12 mouse cellular contexts compared by ENCODE assay signal in the genomic region with DNA sequence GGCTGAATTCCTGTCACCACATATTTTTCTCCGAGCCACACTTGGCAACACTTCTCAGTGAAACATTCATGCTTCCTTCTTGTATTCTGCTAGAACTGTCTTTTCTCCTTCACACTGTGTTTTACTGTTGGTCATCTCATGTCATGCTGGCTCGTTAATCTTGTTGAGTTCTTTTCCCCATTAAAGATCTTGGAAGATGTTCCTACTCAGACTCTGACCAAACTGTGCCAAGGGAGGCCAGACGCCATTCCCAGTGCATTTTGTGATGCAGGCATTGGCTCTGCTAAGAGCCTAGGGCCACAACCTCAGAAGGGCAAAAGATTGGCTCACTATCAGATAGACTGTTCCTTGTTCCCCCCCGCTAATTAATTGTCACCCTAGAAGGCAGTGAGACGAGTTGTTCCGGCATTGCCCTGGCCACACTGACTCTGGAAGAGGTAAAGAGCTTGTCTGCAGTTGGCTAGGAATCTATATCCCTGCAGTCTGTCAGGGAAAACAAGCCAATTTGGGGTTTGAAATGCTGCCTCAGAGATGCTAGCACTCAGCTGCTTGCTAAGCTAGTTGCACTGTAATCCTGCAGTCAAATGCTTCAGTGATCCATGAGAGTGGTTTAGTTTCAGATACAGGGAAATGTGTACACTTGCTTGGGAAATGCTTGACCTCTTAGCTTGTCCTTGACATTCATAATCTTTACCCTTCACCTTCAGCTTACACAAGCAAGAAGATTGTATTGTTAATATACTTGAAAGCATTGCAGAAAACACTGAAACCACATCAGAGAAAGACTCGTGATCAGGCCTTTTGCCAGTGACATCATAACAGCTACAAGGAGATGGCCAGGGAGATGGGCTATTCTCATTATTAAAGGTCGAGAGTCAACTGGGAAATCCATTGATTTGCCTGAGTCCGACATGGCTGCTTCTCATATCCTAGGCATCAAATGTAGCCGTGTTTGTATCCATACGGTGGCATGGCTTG.
A peak's percentile ranks its signal among the peaks of the same experiment; 100 is the strongest.
DNase-seq lines count a peak whose midpoint lies in the region; ATAC-seq and TF ChIP-seq lines count a peak whose summit lies in the region.
"Had no signal": no experiment of that assay in that cellular context is flagged by ENCODE, and none has a peak within 500 bp of the region (broad histone marks: within the 10 kb centered on the region; RNA-seq: fewer than 3 reads in every experiment).

No protein-coding gene starts in this region.

- ATAC-seq in heart, embryonic 15.5 days (replicated peaks; ENCODE audit: insufficient number of reproducible peaks, insufficient read depth, low FRiP score, low read depth), result no peak
- no peak for ATAC-seq in midbrain, embryonic 11.5 days (ENCODE audit: low FRiP score)
- ATAC-seq in midbrain, embryonic 16.5 days, result no peak
- ATAC-seq in neural tube, embryonic 14.5 days (ENCODE audit: low read depth), result peak; percentile 53; the same call in 1 of the 2 replicates

- WGBS in heart, embryonic 15.5 days, result 62% methylated on average over 11 of the region's 11 CpGs
- 70% methylated on average over 11 of the region's 11 CpGs for WGBS in heart, adult 2 months
- WGBS in midbrain, embryonic 11.5 days, result 86% methylated on average over 11 of the region's 11 CpGs
- WGBS in midbrain, embryonic 16.5 days, result 77% methylated on average over 11 of the region's 11 CpGs
- 75% methylated on average over 11 of the region's 11 CpGs for WGBS in neural tube, embryonic 14.5 days

- TF ChIP-seq EP300 in heart, adult 2 months (IDR thresholded peaks at IDR 0.05; ENCODE audit: insufficient read depth, low read depth, low read length), result no peak

- no peak for TF ChIP-seq CTCF in heart, adult 2 months (IDR thresholded peaks at IDR 0.05)

- intact Hi-C loops in heart, adult 2 months (cut with DNase I), result no loop called here

- TF ChIP-seq POLR2A in heart, adult 2 months (IDR thresholded peaks at IDR 0.05; ENCODE audit: insufficient read depth, low read depth, low read length), result no peak

- DNase-seq in heart, adult 2 months, result no peak
- DNase-seq in midbrain, embryonic 11.5 days (ENCODE audit: low spot score, missing footprints), result peak; percentile 56
- peak; percentile 65 to 81 for DNase-seq in cerebellum, postnatal 14 days
- no peak for DNase-seq in ovary, postnatal 36 days (ENCODE audit: low spot score)
- no peak for DNase-seq in embryo, embryonic 9.5 days (ENCODE audit: extremely low spot score)
- DNase-seq: adrenal gland, postnatal 10 days; right cerebral cortex, postnatal 25 days; thymus, postnatal 14 days had no signal

- H3K27me3 ChIP-seq in heart, embryonic 15.5 days, result no peaks in the 10 kb centered on the region
- no peaks in the 10 kb centered on the region for H3K27me3 ChIP-seq in heart, adult 2 months (ENCODE audit: control insufficient read depth, insufficient read depth, low read length)
- no peaks in the 10 kb centered on the region for H3K27me3 ChIP-seq in midbrain, embryonic 11.5 days (ENCODE audit: control insufficient read depth, insufficient read depth, low read length)
- no peaks in the 10 kb centered on the region for H3K27me3 ChIP-seq in midbrain, embryonic 16.5 days (ENCODE audit: control insufficient read depth, insufficient read depth, low read depth, low read length)
- H3K27me3 ChIP-seq in neural tube, embryonic 14.5 days (ENCODE audit: control insufficient read depth, insufficient read depth, low read length), result no peaks in the 10 kb centered on the region
- H3K27me3 ChIP-seq: embryonic facial prominence, embryonic 15.5 days had no signal

- H3K4me3 ChIP-seq in heart, embryonic 15.5 days, result no peak overlapping the region
- H3K4me3 ChIP-seq in heart, adult 2 months, result no peak overlapping the region
- H3K4me3 ChIP-seq in midbrain, embryonic 11.5 days (ENCODE audit: low read depth, low read length), result no peak overlapping the region
- H3K4me3 ChIP-seq in midbrain, embryonic 16.5 days (ENCODE audit: low read depth, low read length), result no peak overlapping the region
- H3K4me3 ChIP-seq in neural tube, embryonic 14.5 days (ENCODE audit: low read depth, low read length), result no peak overlapping the region
- H3K4me3 ChIP-seq: embryonic facial prominence, embryonic 15.5 days had no signal

- H3K27ac ChIP-seq in heart, embryonic 15.5 days, result peak overlapping the region; percentile 24
- no peak overlapping the region; the same call in 1 of the 2 replicates for H3K27ac ChIP-seq in heart, adult 2 months
- no peak overlapping the region; the same call in 1 of the 2 replicates for H3K27ac ChIP-seq in midbrain, embryonic 11.5 days (ENCODE audit: low read depth, low read length)
- H3K27ac ChIP-seq in midbrain, embryonic 16.5 days (ENCODE audit: low read length), result no peak overlapping the region
- H3K27ac ChIP-seq in neural tube, embryonic 14.5 days (ENCODE audit: low read depth, low read length), result peak overlapping the region; percentile 22; the same call in 1 of the 2 replicates
- H3K27ac ChIP-seq: embryonic facial prominence, embryonic 15.5 days had no signal

- H3K9ac ChIP-seq in heart, embryonic 15.5 days, result no peak overlapping the region
- H3K9ac ChIP-seq in heart, adult 2 months (ENCODE audit: low read depth, low read length), result no peak overlapping the region
- no peak overlapping the region for H3K9ac ChIP-seq in midbrain, embryonic 11.5 days (ENCODE audit: low read length)
- no peak overlapping the region for H3K9ac ChIP-seq in midbrain, embryonic 16.5 days (ENCODE audit: low read depth, low read length)
- H3K9ac ChIP-seq in neural tube, embryonic 14.5 days (replicated peaks; ENCODE audit: low read depth, low read length), result no peak overlapping the region
- H3K9ac ChIP-seq: embryonic facial prominence, embryonic 15.5 days had no signal

- no peaks in the 10 kb centered on the region for H3K36me3 ChIP-seq in heart, embryonic 15.5 days
- H3K36me3 ChIP-seq in heart, adult 2 months (ENCODE audit: control insufficient read depth, insufficient read depth, low read length), result peaks cover 10% of the 10 kb centered on the region
- H3K36me3 ChIP-seq in midbrain, embryonic 11.5 days (ENCODE audit: control insufficient read depth, insufficient read depth, low read length), result no peaks in the 10 kb centered on the region
- H3K36me3 ChIP-seq in midbrain, embryonic 16.5 days (ENCODE audit: control insufficient read depth, insufficient read depth, low read length), result no peaks in the 10 kb centered on the region
- H3K36me3 ChIP-seq in neural tube, embryonic 14.5 days (ENCODE audit: control insufficient read depth, insufficient read depth, low read length), result no peaks in the 10 kb centered on the region
- H3K36me3 ChIP-seq: embryonic facial prominence, embryonic 15.5 days had no signal

- H3K4me1 ChIP-seq in heart, embryonic 15.5 days (replicated peaks), result peaks cover 40% of the 10 kb centered on the region
- peaks cover 25% of the 10 kb centered on the region for H3K4me1 ChIP-seq in heart, adult 2 months (ENCODE audit: control insufficient read depth, insufficient read depth, low read length)
- no peaks in the 10 kb centered on the region for H3K4me1 ChIP-seq in midbrain, embryonic 11.5 days (ENCODE audit: control insufficient read depth, insufficient read depth, low read length)
- peaks cover 15% of the 10 kb centered on the region for H3K4me1 ChIP-seq in midbrain, embryonic 16.5 days (ENCODE audit: control insufficient read depth, insufficient read depth, low read length)
- peaks cover 13% of the 10 kb centered on the region; the same call in 1 of the 2 replicates for H3K4me1 ChIP-seq in neural tube, embryonic 14.5 days (ENCODE audit: control insufficient read depth, insufficient read depth, low read length)

- H3K4me2 ChIP-seq in heart, embryonic 15.5 days, result no peak overlapping the region
- H3K4me2 ChIP-seq in midbrain, embryonic 11.5 days, result no peak overlapping the region
- H3K4me2 ChIP-seq in midbrain, embryonic 16.5 days (ENCODE audit: low read length), result no peak overlapping the region
- no peak overlapping the region for H3K4me2 ChIP-seq in neural tube, embryonic 14.5 days (ENCODE audit: low read depth, low read length)
- H3K4me2 ChIP-seq: embryonic facial prominence, embryonic 15.5 days had no signal

- peaks cover 1% of the 10 kb centered on the region; the same call in 1 of the 2 replicates for H3K79me2 ChIP-seq in heart, adult 2 months (replicated peaks; ENCODE audit: control insufficient read depth, insufficient read depth, low read length)

- no peaks in the 10 kb centered on the region for H3K9me3 ChIP-seq in heart, embryonic 15.5 days (replicated peaks)
- no peaks in the 10 kb centered on the region for H3K9me3 ChIP-seq in midbrain, embryonic 11.5 days (ENCODE audit: control insufficient read depth, low read length)
- H3K9me3 ChIP-seq in midbrain, embryonic 16.5 days (replicated peaks; ENCODE audit: control insufficient read depth, low read length, poor library complexity, severe bottlenecking), result no peaks in the 10 kb centered on the region
- no peaks in the 10 kb centered on the region for H3K9me3 ChIP-seq in neural tube, embryonic 14.5 days (ENCODE audit: control insufficient read depth, low read length)
- H3K9me3 ChIP-seq: embryonic facial prominence, embryonic 15.5 days had no signal

Comparison
In these comparisons a context has a peak if more than half of its experiments do, and no peak if none do; other contexts are left out.
1. H3K27ac ChIP-seq: peak in heart, embryonic 15.5 days (single experiment) and neural tube, embryonic 14.5 days (single experiment); none in heart, adult 2 months (single experiment), midbrain, embryonic 11.5 days (single experiment) and midbrain, embryonic 16.5 days (single experiment).
2. DNase-seq: peak in midbrain, embryonic 11.5 days (single experiment) and cerebellum, postnatal 14 days (2 of 2); none in heart, adult 2 months (0 of 2), ovary, postnatal 36 days (single experiment) and embryo, embryonic 9.5 days (single experiment).